Mouse (Mus musculus) intestine, embryonic 16.5 days (tissue): ENCODE measurements around the gene Syt7. TPM values are rescaled to one million over a fixed set of nuclear protein-coding genes. Genes with fewer than 3 reads are reported as not detected.

Experiments
- ATAC-seq: fragments of 200-750 bp; cut with Nextera tagmentation; 2 replicates; pipeline ENCODE4 v1.8.0; 2017; ENCODE audit warnings: moderate TSS enrichment, moderate library complexity
- H3K27ac ChIP-seq: fragments of 300-500 bp; sonication (generic); 2 replicates; pipeline ENCODE4 v1.5.1; 2014; ENCODE audit warnings: mild to moderate bottlenecking, low read length
- H3K27me3 ChIP-seq: fragments of 300-500 bp; sonication (generic); replicated peaks from 2 replicates; pipeline ENCODE4 v1.6.1; 2014; ENCODE audit warnings: low read length, control low read depth, mixed read lengths; ENCODE audit not compliant: control insufficient read depth, insufficient read depth
- H3K36me3 ChIP-seq: fragments of 300-500 bp; sonication (generic); 2 replicates; pipeline ENCODE4 v1.6.1; 2014; ENCODE audit warnings: low read length, control low read depth; ENCODE audit not compliant: control insufficient read depth, insufficient read depth
- H3K4me1 ChIP-seq: fragments of 300-500 bp; sonication (generic); 2 replicates; pipeline ENCODE4 v1.6.1; 2014; ENCODE audit warnings: low read length, control low read depth, mixed read lengths; ENCODE audit not compliant: control insufficient read depth, insufficient read depth
- H3K4me2 ChIP-seq: fragments of 300-500 bp; sonication (generic); 2 replicates; pipeline ENCODE4 v1.6.1; 2014; ENCODE audit warnings: low read depth, low read length, control low read depth
- H3K4me3 ChIP-seq: fragments of 300-500 bp; sonication (generic); 2 replicates; pipeline ENCODE4 v1.5.1; 2014; ENCODE audit warnings: mild to moderate bottlenecking, low read length
- H3K9ac ChIP-seq: fragments of 300-500 bp; sonication (generic); 2 replicates; pipeline ENCODE4 v1.6.1; 2014; ENCODE audit warnings: low read depth, low read length
- H3K9me3 ChIP-seq: fragments of 300-500 bp; sonication (generic); 2 replicates; pipeline ENCODE4 v1.6.1; 2016; ENCODE audit warnings: low read length, control low read depth; ENCODE audit not compliant: control insufficient read depth
- WGBS: fragments of 180-500 bp; shearing (Covaris S2); extraction: QIAGEN DNeasy Blood & Tissue Kit; methylation state at CpG from one replicate; pipeline ENCODE4 v1.1.7; 2014; 5-methylcytosine and 5-hydroxymethylcytosine counted together
- polyA plus RNA-seq: library from polyadenylated mRNA; unstranded; fragments of >200 nt; fragmentation: Nextera tagmentation; extraction: Ambion mirVana; gene quantifications from 2 replicates; pipeline ENCODE4 v1.2.1, GENCODE M21; 2015

Syt7 gene
- polyA plus RNA-seq, 1 experiment from 2014 or later, result 0.94 TPM

GRCm38 (mm10) chr19:10427431-10427830, 38.5 kb downstream of the Syt7 start:
- ATAC-seq, result no peak
- no peaks in the 10 kb centered on the region; the same call in 1 of the 2 replicates for H3K27me3 ChIP-seq
- no peak overlapping the region for H3K4me3 ChIP-seq
- H3K4me1 ChIP-seq, result peaks cover 54% of the 10 kb centered on the region
- WGBS, result 58% methylated on average over 9 of the region's 9 CpGs
- no peaks in the 10 kb centered on the region for H3K36me3 ChIP-seq
- no peaks in the 10 kb centered on the region for H3K9me3 ChIP-seq
- H3K9ac ChIP-seq, result no peak overlapping the region
- H3K27ac ChIP-seq, result peak overlapping the region; percentile 71
- no peak overlapping the region for H3K4me2 ChIP-seq

GRCm38 (mm10) chr19:10429371-10429770, 40.5 kb downstream of the Syt7 start:
- ATAC-seq, result no peak
- 80% methylated on average over 8 of the region's 8 CpGs for WGBS
- H3K4me1 ChIP-seq, result peaks cover 47% of the 10 kb centered on the region

GRCm38 (mm10) chr19:10431410-10431809, 42.5 kb downstream of the Syt7 start:
- ATAC-seq, result no peak
- no peak overlapping the region for H3K27ac ChIP-seq
- 42% methylated on average over 3 of the region's 3 CpGs for WGBS
- H3K9me3 ChIP-seq, result no peaks in the 10 kb centered on the region
- H3K4me2 ChIP-seq, result no peak overlapping the region
- H3K4me3 ChIP-seq, result no peak overlapping the region
- peaks cover 38% of the 10 kb centered on the region for H3K4me1 ChIP-seq
- H3K9ac ChIP-seq, result no peak overlapping the region
- H3K36me3 ChIP-seq, result no peaks in the 10 kb centered on the region
- no peaks in the 10 kb centered on the region for H3K27me3 ChIP-seq

More at GRCm38 (mm10) chr19:10429371-10429770, 40.5 kb downstream of the Syt7 start:
- Histone ChIP-seq H3K9me3 (no peaks in the 10 kb centered on the region), H3K27ac (no peak overlapping the region), H3K4me3 (no peak overlapping the region), H3K27me3 (no peaks in the 10 kb centered on the region), H3K9ac (no peak overlapping the region), H3K4me2 (no peak overlapping the region), H3K36me3 (no peaks in the 10 kb centered on the region)

- no peaks in the 10 kb centered on the region for H3K9me3 ChIP-seq
- H3K27ac ChIP-seq, result no peak overlapping the region
- H3K4me2 ChIP-seq, result no peak overlapping the region
- H3K36me3 ChIP-seq, result no peaks in the 10 kb centered on the region
- H3K4me3 ChIP-seq, result no peak overlapping the region
- WGBS, result 51% methylated on average over 4 of the region's 4 CpGs
- H3K9ac ChIP-seq, result no peak overlapping the region
- H3K27me3 ChIP-seq, result no peaks in the 10 kb centered on the region
- ATAC-seq, result no peak
- peaks cover 36% of the 10 kb centered on the region for H3K4me1 ChIP-seq
Measured at GRCm38 (mm10) chr19:10431841-10432240, 43.0 kb downstream of the Syt7 start.

- WGBS, result 72% methylated on average over 7 of the region's 7 CpGs
- no peak for ATAC-seq
- no peaks in the 10 kb centered on the region for H3K36me3 ChIP-seq
Measured at GRCm38 (mm10) chr19:10433225-10433624, 44.3 kb downstream of the Syt7 start.

GRCm38 (mm10) chr19:10433879-10434540, 45.1 kb downstream of the Syt7 start:
- no peak overlapping the region for H3K4me2 ChIP-seq
- H3K9me3 ChIP-seq, result no peaks in the 10 kb centered on the region
- no peaks in the 10 kb centered on the region for H3K27me3 ChIP-seq
- H3K4me1 ChIP-seq, result peaks cover 29% of the 10 kb centered on the region
- H3K9ac ChIP-seq, result no peak overlapping the region
- 63% methylated on average over 9 of the region's 9 CpGs for WGBS
- no peak overlapping the region for H3K4me3 ChIP-seq
- H3K27ac ChIP-seq, result no peak overlapping the region
- H3K36me3 ChIP-seq, result no peaks in the 10 kb centered on the region
- no peak for ATAC-seq

More at GRCm38 (mm10) chr19:10433225-10433624, 44.3 kb downstream of the Syt7 start:
- Histone ChIP-seq H3K9ac (no peak overlapping the region), H3K4me3 (no peak overlapping the region), H3K9me3 (no peaks in the 10 kb centered on the region), H3K4me2 (no peak overlapping the region), H3K27ac (no peak overlapping the region), H3K27me3 (no peaks in the 10 kb centered on the region), H3K4me1 (peaks cover 31% of the 10 kb centered on the region)

GRCm38 (mm10) chr19:10434927-10435326, 46.0 kb downstream of the Syt7 start:
- peak; percentile 63 for ATAC-seq
- no peaks in the 10 kb centered on the region for H3K36me3 ChIP-seq
- peaks cover 25% of the 10 kb centered on the region for H3K4me1 ChIP-seq
- no peak overlapping the region for H3K27ac ChIP-seq
- no peaks in the 10 kb centered on the region for H3K27me3 ChIP-seq
- H3K4me3 ChIP-seq, result no peak overlapping the region
- H3K9me3 ChIP-seq, result no peaks in the 10 kb centered on the region
- 45% methylated on average over 6 of the region's 6 CpGs for WGBS
- no peak overlapping the region for H3K9ac ChIP-seq
- H3K4me2 ChIP-seq, result no peak overlapping the region

- H3K4me3 ChIP-seq, result no peak overlapping the region
- no peak overlapping the region for H3K27ac ChIP-seq
- H3K4me1 ChIP-seq, result peaks cover 16% of the 10 kb centered on the region
- no peak overlapping the region for H3K9ac ChIP-seq
- ATAC-seq, result 0 out of 2 replicates have a peak, but pooled peaks have one; percentile 7
- H3K27me3 ChIP-seq, result no peaks in the 10 kb centered on the region
- H3K4me2 ChIP-seq, result no peak overlapping the region
- WGBS, result 25% methylated on average over 3 of the region's 3 CpGs
- no peaks in the 10 kb centered on the region for H3K9me3 ChIP-seq
- no peaks in the 10 kb centered on the region for H3K36me3 ChIP-seq
Measured at GRCm38 (mm10) chr19:10435908-10436307, 47.0 kb downstream of the Syt7 start.

GRCm38 (mm10) chr19:10436726-10437125, 47.8 kb downstream of the Syt7 start:
- H3K4me1 ChIP-seq, result peaks cover 7% of the 10 kb centered on the region; the same call in 1 of the 2 replicates
- H3K27ac ChIP-seq, result no peak overlapping the region
- no peak overlapping the region for H3K4me2 ChIP-seq
- H3K9ac ChIP-seq, result no peak overlapping the region
- ATAC-seq, result no peak
- H3K4me3 ChIP-seq, result no peak overlapping the region
- WGBS, result 29% methylated on average over 1 of the region's 1 CpGs
- no peaks in the 10 kb centered on the region for H3K9me3 ChIP-seq
- no peaks in the 10 kb centered on the region for H3K36me3 ChIP-seq
- H3K27me3 ChIP-seq, result no peaks in the 10 kb centered on the region

GRCm38 (mm10) chr19:10437521-10437920, 48.6 kb downstream of the Syt7 start:
- H3K36me3 ChIP-seq, result no peaks in the 10 kb centered on the region
- 67% methylated on average over 1 of the region's 1 CpGs for WGBS
- no peaks in the 10 kb centered on the region for H3K9me3 ChIP-seq
- no peak overlapping the region for H3K27ac ChIP-seq
- no peak for ATAC-seq
- peaks cover 5% of the 10 kb centered on the region; the same call in 1 of the 2 replicates for H3K4me1 ChIP-seq
- no peaks in the 10 kb centered on the region for H3K27me3 ChIP-seq
- H3K4me2 ChIP-seq, result no peak overlapping the region
- no peak overlapping the region for H3K4me3 ChIP-seq
- no peak overlapping the region for H3K9ac ChIP-seq
